Mouse (Mus musculus) embryonic facial prominence, embryonic 14.5 days (tissue): ENCODE measurements at regions not wholly inside any gene's neighbourhood (a gene's known extent, or its start where the extent isn't known, plus 50 kb on each side); places are given as distances from the start of the nearest gene placed in this dataset.
A peak's percentile ranks its signal among the peaks of the same experiment; 100 is the strongest.

Source experiments
- ATAC-seq: fragments of 200-750 bp; cut with Nextera tagmentation; 2 replicates; pipeline ENCODE4 v1.8.0; 2017; ENCODE audit warnings: low read depth, moderate number of reproducible peaks, moderate TSS enrichment
- DNase-seq: peaks from one replicate; pipeline ENCODE4 v3.0.0-alpha.2; 2015; ENCODE audit warnings: low spot score
- H3K27ac ChIP-seq: fragments of 300-500 bp; sonication (generic); replicated peaks from 2 replicates; pipeline ENCODE4 v1.5.1; 2014; ENCODE audit warnings: low read depth, mild to moderate bottlenecking, low read length, moderate library complexity
- H3K27me3 ChIP-seq: fragments of 300-500 bp; sonication (generic); replicated peaks from 2 replicates; pipeline ENCODE4 v1.6.1; 2014; ENCODE audit warnings: low read length; ENCODE audit not compliant: control insufficient read depth, insufficient read depth
- H3K36me3 ChIP-seq: fragments of 300-500 bp; sonication (generic); 2 replicates; pipeline ENCODE4 v1.6.1; 2014; ENCODE audit warnings: low read length, mixed read lengths; ENCODE audit not compliant: control insufficient read depth, insufficient read depth
- H3K4me1 ChIP-seq: fragments of 300-500 bp; sonication (generic); 2 replicates; pipeline ENCODE4 v1.6.1; 2014; ENCODE audit warnings: antibody characterized with exemption, low read length; ENCODE audit not compliant: control insufficient read depth, insufficient read depth
- H3K4me2 ChIP-seq: fragments of 300-500 bp; sonication (generic); 2 replicates; pipeline ENCODE4 v1.6.1; 2014; ENCODE audit warnings: low read depth, mild to moderate bottlenecking, low read length, moderate library complexity, mixed read lengths
- H3K4me3 ChIP-seq: fragments of 300-500 bp; sonication (generic); 2 replicates; pipeline ENCODE4 v1.5.1; 2014; ENCODE audit warnings: low read depth, mild to moderate bottlenecking, low read length
- H3K9ac ChIP-seq: fragments of 300-500 bp; sonication (generic); 2 replicates; pipeline ENCODE4 v1.6.1; 2014; ENCODE audit warnings: low read depth, mild to moderate bottlenecking, low read length, moderate library complexity, mixed read lengths
- H3K9me3 ChIP-seq: fragments of 300-500 bp; sonication (generic); 2 replicates; pipeline ENCODE4 v1.6.1; 2016; ENCODE audit warnings: low read length; ENCODE audit not compliant: control insufficient read depth
- WGBS: fragments of 180-500 bp; shearing (Covaris S2); extraction: QIAGEN DNeasy Blood & Tissue Kit; methylation state at CpG from one replicate; pipeline ENCODE4 v1.1.7; 2014; 5-methylcytosine and 5-hydroxymethylcytosine counted together

DNA sequence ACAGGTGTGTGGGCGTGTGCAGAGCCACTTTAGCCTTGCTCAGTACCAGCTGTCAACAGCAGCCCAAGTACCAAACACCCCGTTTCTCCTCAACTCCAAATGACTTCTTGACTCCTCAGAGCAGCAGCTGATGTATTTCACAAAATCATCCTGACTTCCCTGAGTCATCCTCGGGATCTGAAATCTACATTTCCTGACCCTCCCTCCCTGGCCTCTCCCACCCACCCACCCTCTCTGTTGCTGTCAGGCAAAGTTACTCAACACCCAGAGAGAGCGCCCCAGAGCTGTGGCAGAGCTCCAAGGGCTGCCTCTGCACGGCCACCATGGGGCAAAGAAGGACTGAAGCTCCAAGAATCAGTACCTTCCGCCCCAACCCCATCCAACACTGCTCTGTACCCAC lies 83.5 kb upstream of the Cyp1b1 start:
- H3K4me1 ChIP-seq = no peaks in the 10 kb centered on the region; the same call in 1 of the 2 replicates
- no peak overlapping the region for H3K9ac ChIP-seq
- H3K9me3 ChIP-seq = no peaks in the 10 kb centered on the region
- 80% methylated on average over 6 of the region's 6 CpGs for WGBS
- ATAC-seq = no peak
- no peak overlapping the region for H3K4me2 ChIP-seq
- H3K36me3 ChIP-seq = no peaks in the 10 kb centered on the region
- H3K27me3 ChIP-seq = no peaks in the 10 kb centered on the region
- no peak for DNase-seq
- no peak overlapping the region for H3K4me3 ChIP-seq
- no peak overlapping the region for H3K27ac ChIP-seq

DNA sequence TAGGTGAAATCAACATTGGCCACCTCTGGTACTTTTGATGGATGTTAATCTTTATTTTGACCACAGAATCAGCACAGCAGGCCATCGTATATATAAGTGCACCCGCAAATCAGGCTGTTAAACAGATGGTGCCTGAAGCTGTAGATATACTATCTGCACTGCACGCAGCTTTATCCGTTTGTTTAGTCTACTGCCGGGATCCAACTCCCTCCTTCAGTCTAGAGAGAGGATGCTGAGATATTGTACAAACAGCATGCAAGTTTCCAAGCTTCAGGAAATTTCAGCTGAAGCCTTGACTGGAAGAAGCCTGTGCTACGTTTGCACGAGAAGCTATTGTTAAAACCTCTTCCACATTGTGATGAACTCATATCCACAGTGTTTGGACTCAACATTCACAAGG lies 75.3 kb upstream of the Cyp1b1 start:
- H3K9me3 ChIP-seq = no peaks in the 10 kb centered on the region
- H3K4me2 ChIP-seq = no peak overlapping the region
- peak; percentile 57; the same call in 1 of the 2 replicates for ATAC-seq
- no peak overlapping the region for H3K9ac ChIP-seq
- H3K4me1 ChIP-seq = no peaks in the 10 kb centered on the region
- H3K27ac ChIP-seq = 0 out of 2 replicates have a peak overlapping the region, but pooled peaks have one; percentile 5
- peak; percentile 60 for DNase-seq
- no peaks in the 10 kb centered on the region for H3K36me3 ChIP-seq
- H3K27me3 ChIP-seq = no peaks in the 10 kb centered on the region
- H3K4me3 ChIP-seq = no peak overlapping the region
- 50% methylated on average over 7 of the region's 7 CpGs for WGBS

DNA sequence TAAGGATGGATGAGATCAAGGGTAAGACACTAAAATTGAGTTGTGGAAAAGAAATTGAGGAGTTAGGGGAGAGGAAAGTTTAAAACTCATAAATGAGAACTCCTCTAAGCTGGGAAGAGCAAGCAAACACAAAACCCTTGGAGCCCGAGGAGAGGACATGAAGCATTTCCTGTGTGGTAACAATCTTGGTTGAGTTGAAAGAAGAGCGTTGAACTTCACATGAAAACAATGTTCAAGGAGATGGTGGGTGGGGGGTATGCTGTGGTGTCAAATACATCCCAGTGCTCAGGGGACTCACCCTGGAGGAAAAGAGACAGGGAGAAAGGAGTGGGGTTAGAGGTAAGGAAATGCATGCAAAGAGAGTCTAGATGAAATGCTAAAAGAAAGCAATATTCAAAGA lies 72.3 kb upstream of the Cyp1b1 start:
- no peaks in the 10 kb centered on the region for H3K36me3 ChIP-seq
- H3K4me1 ChIP-seq = no peaks in the 10 kb centered on the region
- no peak overlapping the region for H3K4me2 ChIP-seq
- no peak overlapping the region for H3K9ac ChIP-seq
- no peak overlapping the region for H3K27ac ChIP-seq
- ATAC-seq (no peak), DNase-seq (no peak)
- no peaks in the 10 kb centered on the region for H3K27me3 ChIP-seq
- no peak overlapping the region for H3K4me3 ChIP-seq
- 75% methylated on average over 2 of the region's 2 CpGs for WGBS
- no peaks in the 10 kb centered on the region for H3K9me3 ChIP-seq

DNA sequence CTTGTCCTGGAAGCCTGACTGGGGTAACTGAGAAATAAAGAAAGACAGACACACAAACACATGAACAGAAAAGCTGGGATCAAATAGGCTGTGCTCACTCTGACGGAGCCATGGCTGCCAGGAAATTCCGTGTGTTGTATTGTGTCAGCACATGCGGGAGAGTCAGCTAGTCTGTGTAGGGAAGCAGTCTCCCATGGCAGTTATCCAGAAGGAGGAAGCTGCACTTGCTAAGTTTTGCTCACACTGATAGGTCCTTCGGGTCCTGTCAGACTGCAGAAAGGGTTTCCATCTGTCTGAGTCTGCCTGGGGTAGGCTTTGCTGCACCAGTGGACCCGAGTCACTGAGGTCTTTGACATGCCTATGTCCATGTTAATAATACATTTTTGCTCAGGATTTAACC lies 71.8 kb upstream of the Cyp1b1 start:
- Histone ChIP-seq H3K4me3 (no peak overlapping the region), H3K36me3 (no peaks in the 10 kb centered on the region), H3K9me3 (no peaks in the 10 kb centered on the region), H3K27me3 (no peaks in the 10 kb centered on the region), H3K27ac (no peak overlapping the region), H3K4me1 (no peaks in the 10 kb centered on the region), H3K9ac (no peak overlapping the region), H3K4me2 (no peak overlapping the region)
- ATAC-seq (no peak), DNase-seq (peak; percentile 67)
- 63% methylated on average over 5 of the region's 5 CpGs for WGBS

- no peaks in the 10 kb centered on the region for H3K36me3 ChIP-seq
Measured at GRCm38 (mm10) chr17:79786270-79786669, 71.4 kb upstream of the Cyp1b1 start.

GRCm38 (mm10) chr17:79784256-79784870 lies 69.5 kb upstream of the Cyp1b1 start:
- no peak overlapping the region for H3K9ac ChIP-seq
- H3K4me3 ChIP-seq = no peak overlapping the region
- H3K9me3 ChIP-seq = 0 out of 2 replicates have a peak, but pooled peaks cover 6% of the 10 kb centered on the region
- H3K27ac ChIP-seq = no peak overlapping the region
- DNase-seq (no peak), ATAC-seq (no peak)
- no peaks in the 10 kb centered on the region for H3K4me1 ChIP-seq
- H3K36me3 ChIP-seq = no peaks in the 10 kb centered on the region
- no peaks in the 10 kb centered on the region for H3K27me3 ChIP-seq
- H3K4me2 ChIP-seq = no peak overlapping the region
- WGBS = 84% methylated on average over 6 of the region's 6 CpGs

More at GRCm38 (mm10) chr17:79786270-79786669, 71.4 kb upstream of the Cyp1b1 start:
- ATAC-seq = no peak
- no peak overlapping the region for H3K4me3 ChIP-seq
- DNase-seq = no peak
- no peak overlapping the region for H3K27ac ChIP-seq
- H3K9me3 ChIP-seq = no peaks in the 10 kb centered on the region
- H3K4me2 ChIP-seq = no peak overlapping the region
- H3K9ac ChIP-seq = no peak overlapping the region
- WGBS = 90% methylated on average over 5 of the region's 5 CpGs
- no peaks in the 10 kb centered on the region for H3K4me1 ChIP-seq
- no peaks in the 10 kb centered on the region for H3K27me3 ChIP-seq

DNA sequence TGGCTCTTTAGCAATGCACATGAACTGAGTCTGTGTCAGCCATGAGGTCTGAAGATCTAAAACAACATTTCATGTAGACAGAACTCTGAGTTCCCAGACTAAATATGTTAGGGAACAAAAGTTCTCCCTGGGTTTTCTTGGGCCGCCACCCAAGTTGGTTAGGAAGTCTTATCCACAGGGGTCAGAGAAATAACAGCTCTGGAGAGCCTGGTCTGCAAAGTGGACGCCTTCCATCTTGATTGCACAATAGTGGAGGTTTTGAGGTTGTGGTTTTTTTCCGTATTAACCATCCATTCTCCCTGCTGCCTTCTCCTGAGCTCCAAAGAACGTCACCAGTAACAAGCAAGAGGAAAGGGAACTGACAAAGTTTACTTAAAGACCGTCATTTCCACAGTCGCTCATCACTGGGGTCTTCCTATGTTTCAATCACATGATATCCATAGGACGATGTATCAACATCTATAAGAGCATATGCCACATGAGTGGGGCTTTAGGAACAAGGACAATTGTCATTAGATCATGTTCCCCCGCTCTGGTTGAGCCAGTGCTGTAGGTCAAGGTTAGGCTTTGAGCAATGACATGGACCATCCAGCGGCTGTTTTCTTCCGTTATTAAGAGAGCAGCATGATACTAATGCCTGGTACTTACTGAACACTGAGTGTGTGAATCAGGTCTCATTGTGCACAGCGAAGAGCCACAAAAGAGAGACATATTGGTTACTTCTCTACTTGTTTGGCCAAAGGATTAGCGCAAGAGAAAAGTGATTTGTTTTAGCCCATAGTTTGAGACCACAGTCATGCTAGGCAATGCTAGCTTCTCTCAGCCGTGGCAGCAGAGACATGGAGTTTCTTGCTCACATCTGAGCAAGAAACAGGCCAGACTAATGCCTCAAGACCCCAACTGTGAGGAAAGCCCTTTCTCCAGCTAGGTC lies 67.1 kb upstream of the Cyp1b1 start:
- H3K9ac ChIP-seq = no peak overlapping the region
- peak; percentile 14 for DNase-seq
- no peak overlapping the region for H3K4me2 ChIP-seq
- no peak overlapping the region for H3K4me3 ChIP-seq
- H3K36me3 ChIP-seq = no peaks in the 10 kb centered on the region
- no peak overlapping the region for H3K27ac ChIP-seq
- no peaks in the 10 kb centered on the region for H3K27me3 ChIP-seq
- no peaks in the 10 kb centered on the region for H3K4me1 ChIP-seq
- 0 out of 2 replicates have a peak, but pooled peaks cover 6% of the 10 kb centered on the region for H3K9me3 ChIP-seq
- no peak for ATAC-seq
- WGBS = 86% methylated on average over 13 of the region's 13 CpGs

GRCm38 (mm10) chr17:79781262-79781661 lies 66.4 kb upstream of the Cyp1b1 start:
- Histone ChIP-seq H3K9me3 (0 out of 2 replicates have a peak, but pooled peaks cover 6% of the 10 kb centered on the region), H3K36me3 (no peaks in the 10 kb centered on the region), H3K4me1 (no peaks in the 10 kb centered on the region), H3K27ac (no peak overlapping the region), H3K9ac (no peak overlapping the region), H3K4me3 (no peak overlapping the region), H3K4me2 (no peak overlapping the region), H3K27me3 (no peaks in the 10 kb centered on the region)
- no peak for ATAC-seq
- WGBS = 92% methylated on average over 2 of the region's 2 CpGs
- no peak for DNase-seq
